Mouse (Mus musculus) C2C12 (cell line): ENCODE data around the gene Cnn1. TPM values are rescaled to one million over a fixed set of nuclear protein-coding genes. Genes with fewer than 3 reads are reported as not detected.
A peak's percentile ranks its signal among the peaks of the same experiment; 100 is the strongest.
"Not testable (repeated sequence)": the region's sequence is repeated elsewhere in the genome, so short reads cannot be mapped to it uniquely, and the experiment has no call there.

Source experiments
- H3K27me3 ChIP-seq: one replicate; pipeline ENCODE4 v1.6.1; 2011; ENCODE audit not compliant: control insufficient read depth, insufficient read depth, insufficient read length
- H3K36me3 ChIP-seq: one replicate; pipeline ENCODE4 v1.6.1; 2011; ENCODE audit not compliant: control insufficient read depth, insufficient read depth
- H3K4me3 ChIP-seq: one replicate; pipeline ENCODE4 v1.5.1; 2011; ENCODE audit warnings: mild to moderate bottlenecking, control low read depth; ENCODE audit not compliant: poor library complexity, insufficient read depth, severe bottlenecking
- H3K79me2 ChIP-seq: one replicate; pipeline ENCODE4 v1.6.1; 2011; ENCODE audit not compliant: control insufficient read depth, insufficient read depth
- H3K79me3 ChIP-seq: one replicate; pipeline ENCODE4 v1.6.1; 2011; ENCODE audit warnings: low read depth, control low read depth
- H3ac ChIP-seq: one replicate; pipeline ENCODE3; 2011; ENCODE audit warnings: low read depth; ENCODE audit not compliant: control insufficient read depth, insufficient read length
- CEBPB ChIP-seq: IDR thresholded peaks from one replicate; pipeline ENCODE4 v1.6.1; 2011; ENCODE audit warnings: low read depth, mild to moderate bottlenecking, control low read depth, moderate library complexity
- CTCF ChIP-seq: IDR thresholded peaks from one replicate; pipeline ENCODE4 v1.5.1; 2011; ENCODE audit not compliant: control insufficient read depth, insufficient read depth, insufficient read length
- FOSL1 ChIP-seq: IDR thresholded peaks from one replicate; pipeline ENCODE4 v1.8.0; 2011; ENCODE audit warnings: mild to moderate bottlenecking, low read length; ENCODE audit not compliant: poor library complexity, insufficient read depth, severe bottlenecking
- MAX ChIP-seq: IDR thresholded peaks from one replicate; pipeline ENCODE4 v1.6.1; 2011; ENCODE audit warnings: mild to moderate bottlenecking, control low read depth
- MYOD1 ChIP-seq: IDR thresholded peaks from one replicate; pipeline ENCODE4 v1.6.1; 2011; ENCODE audit warnings: low read depth; ENCODE audit not compliant: control insufficient read depth, insufficient read length
- MYOG ChIP-seq: IDR thresholded peaks from one replicate; pipeline ENCODE4 v1.6.1; 2011; ENCODE audit not compliant: control insufficient read depth, insufficient read length; ENCODE audit errors: extremely low read depth
- USF1 ChIP-seq: IDR thresholded peaks from one replicate; pipeline ENCODE4 v1.6.1; 2011; ENCODE audit warnings: low read depth, mild to moderate bottlenecking, control low read depth, moderate library complexity
- polyA plus RNA-seq: library from polyadenylated mRNA; unstranded; fragments of >200 nt; fragmentation: generic; extraction: Trizol; gene quantifications from one replicate; pipeline ENCODE4 v1.2.1, GENCODE M21; 2012; ENCODE audit warnings: missing spikeins

Gene Cnn1
- polyA plus RNA-seq, 1 experiment: 52.4 TPM

DNA sequence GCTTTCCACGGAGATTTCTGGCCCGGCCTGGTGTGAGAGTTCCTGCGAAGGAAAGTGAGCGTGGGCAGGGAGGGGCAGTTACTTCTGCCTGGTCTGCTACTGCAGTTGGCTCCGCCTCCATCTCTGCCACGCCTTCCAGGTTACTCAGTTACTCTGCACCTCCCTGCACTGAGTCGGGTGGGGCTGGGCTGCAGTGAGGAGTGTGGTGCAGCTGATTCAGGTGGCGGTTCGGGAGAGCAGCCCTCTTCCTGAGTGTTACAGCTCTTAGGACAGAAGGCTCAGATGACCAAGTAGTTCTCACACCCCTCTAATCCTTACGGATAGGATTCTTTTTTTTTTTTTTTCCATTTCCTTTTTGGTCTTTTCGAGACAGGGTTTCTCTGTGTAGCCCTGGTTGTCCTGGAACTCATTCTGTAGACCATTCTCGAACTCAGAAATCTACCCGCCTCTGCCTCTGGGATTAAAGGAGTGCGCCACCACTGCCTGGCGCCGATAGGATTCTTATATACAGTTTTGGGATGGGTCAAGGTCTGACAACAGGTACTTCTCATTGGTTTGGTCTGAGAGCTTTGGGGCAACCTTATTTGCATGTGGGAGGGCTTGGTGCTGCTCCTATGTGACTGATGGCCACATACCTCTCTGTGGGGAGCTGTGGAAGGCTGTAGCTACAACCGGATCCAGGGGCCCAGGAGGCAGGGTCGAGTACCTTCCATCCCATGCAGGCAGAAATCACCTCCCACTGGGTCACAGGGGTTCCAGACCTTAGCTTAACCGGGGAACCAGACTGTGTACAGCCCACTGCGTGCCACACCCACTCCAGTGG lies 50.6 kb downstream of the Cnn1 start:
- no peak overlapping the region for H3K4me3 ChIP-seq
- H3K79me3 ChIP-seq: no peaks in the 10 kb centered on the region
- no peaks in the 10 kb centered on the region for H3K27me3 ChIP-seq
- H3ac ChIP-seq: no peak overlapping the region
- H3K36me3 ChIP-seq: no peaks in the 10 kb centered on the region
- TF ChIP-seq MYOD1 (no peak), FOSL1 (no peak), CEBPB (no peak), CTCF (no peak), USF1 (no peak), MYOG (no peak), MAX (no peak)
- no peaks in the 10 kb centered on the region for H3K79me2 ChIP-seq

DNA sequence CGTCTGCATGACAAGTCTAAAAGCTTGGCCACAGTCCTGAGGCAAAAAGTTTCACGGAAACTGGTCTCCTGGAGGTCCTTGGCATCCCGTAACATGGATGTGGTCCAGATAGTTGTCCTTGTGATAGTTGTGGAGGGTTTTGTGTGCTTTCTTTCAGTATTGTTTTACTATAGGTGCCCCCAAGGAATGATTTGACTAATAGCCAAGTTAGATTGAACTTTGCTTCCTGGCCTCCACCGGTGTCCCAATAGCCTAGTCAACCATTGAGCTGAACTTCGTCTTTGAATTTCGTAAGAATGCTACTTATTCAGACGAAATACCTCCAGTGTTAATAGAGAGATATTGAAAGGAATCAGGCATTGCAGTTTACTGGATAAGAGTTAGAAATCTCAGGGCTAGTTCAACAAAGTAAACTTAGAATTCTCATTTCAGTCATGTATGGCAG lies 51.3 kb downstream of the Cnn1 start:
- H3K79me3 ChIP-seq, H3K4me3 ChIP-seq, H3K79me2 ChIP-seq, H3K36me3 ChIP-seq, H3K27me3 ChIP-seq, H3ac ChIP-seq: not testable (repeated sequence)

DNA sequence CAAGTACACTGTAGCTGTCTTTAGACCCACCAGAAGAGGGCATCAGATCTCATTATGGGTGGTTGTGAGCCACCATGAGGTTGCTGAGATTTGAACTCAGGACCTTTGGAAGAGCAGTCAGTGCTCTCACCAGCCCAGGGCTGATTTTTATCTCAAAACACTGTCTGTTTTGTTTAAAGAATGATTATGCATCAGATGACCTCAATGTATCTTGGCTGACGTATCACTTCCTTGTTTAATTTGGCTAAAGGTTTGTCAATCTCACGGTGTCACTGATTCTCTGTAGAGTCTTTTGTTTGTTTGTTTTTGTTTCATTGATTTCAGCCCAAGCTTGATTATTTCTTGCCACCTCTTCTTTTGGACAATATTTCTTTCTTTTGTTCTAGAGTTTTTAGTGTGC lies 51.9 kb downstream of the Cnn1 start:
- no peak overlapping the region for H3ac ChIP-seq
- H3K4me3 ChIP-seq: no peak overlapping the region
- H3K79me2 ChIP-seq: no peaks in the 10 kb centered on the region
- no peaks in the 10 kb centered on the region for H3K36me3 ChIP-seq
- TF ChIP-seq FOSL1 (no peak), MYOG (no peak), CTCF (no peak), MYOD1 (no peak), USF1 (no peak), CEBPB (no peak), MAX (no peak)
- no peaks in the 10 kb centered on the region for H3K79me3 ChIP-seq
- H3K27me3 ChIP-seq: no peaks in the 10 kb centered on the region

DNA sequence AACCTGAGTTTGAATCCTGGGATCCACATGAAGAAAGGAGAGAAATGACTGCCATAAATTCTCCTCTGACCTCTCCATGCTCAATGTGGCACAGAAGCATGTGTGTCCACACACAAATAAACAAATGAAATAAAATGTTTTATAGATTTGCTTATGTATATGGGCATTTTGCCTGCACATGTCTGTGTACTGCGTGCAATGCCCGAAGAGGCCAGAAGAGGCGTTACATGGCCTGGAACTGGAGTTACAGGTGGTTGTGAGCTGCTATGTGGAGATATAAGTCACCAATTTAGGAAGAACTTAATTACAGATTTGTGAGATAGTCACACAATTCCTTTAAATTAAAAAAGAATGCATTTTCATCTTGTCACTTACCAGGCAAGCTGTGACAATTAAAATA lies 54.8 kb downstream of the Cnn1 start:
- no peak overlapping the region for H3ac ChIP-seq
- no peaks in the 10 kb centered on the region for H3K36me3 ChIP-seq
- TF ChIP-seq MAX (no peak), CEBPB (no peak), FOSL1 (no peak), MYOD1 (no peak), USF1 (no peak), MYOG (no peak), CTCF (no peak)
- no peaks in the 10 kb centered on the region for H3K79me3 ChIP-seq
- no peaks in the 10 kb centered on the region for H3K79me2 ChIP-seq
- H3K27me3 ChIP-seq: no peaks in the 10 kb centered on the region
- no peak overlapping the region for H3K4me3 ChIP-seq

DNA sequence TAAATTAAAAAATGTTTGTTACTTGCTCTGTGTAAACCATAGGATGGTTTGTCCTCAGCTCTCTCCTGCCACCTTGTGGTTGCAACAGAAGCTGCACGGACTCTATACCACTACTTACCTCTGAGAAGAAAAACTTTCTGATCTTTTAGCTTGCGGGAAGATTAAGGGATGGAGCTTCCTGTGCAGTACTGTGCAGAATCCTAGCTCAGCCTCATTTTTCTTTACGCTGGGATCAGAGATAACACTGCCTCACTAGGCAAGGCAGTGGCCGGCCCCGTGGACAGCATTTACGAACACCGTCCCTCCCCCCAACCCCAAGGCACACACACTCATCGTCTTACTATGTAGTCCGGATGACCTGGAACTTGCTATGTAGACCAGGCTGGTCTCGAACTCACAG lies 56.6 kb downstream of the Cnn1 start:
- TF ChIP-seq CTCF (no peak), FOSL1 (no peak), MYOG (no peak), MYOD1 (no peak), MAX (no peak), USF1 (no peak), CEBPB (no peak)
- Histone ChIP-seq H3K27me3 (no peaks in the 10 kb centered on the region), H3K36me3 (no peaks in the 10 kb centered on the region), H3K79me2 (no peaks in the 10 kb centered on the region), H3ac (no peak overlapping the region), H3K4me3 (no peak overlapping the region), H3K79me3 (no peaks in the 10 kb centered on the region)

DNA sequence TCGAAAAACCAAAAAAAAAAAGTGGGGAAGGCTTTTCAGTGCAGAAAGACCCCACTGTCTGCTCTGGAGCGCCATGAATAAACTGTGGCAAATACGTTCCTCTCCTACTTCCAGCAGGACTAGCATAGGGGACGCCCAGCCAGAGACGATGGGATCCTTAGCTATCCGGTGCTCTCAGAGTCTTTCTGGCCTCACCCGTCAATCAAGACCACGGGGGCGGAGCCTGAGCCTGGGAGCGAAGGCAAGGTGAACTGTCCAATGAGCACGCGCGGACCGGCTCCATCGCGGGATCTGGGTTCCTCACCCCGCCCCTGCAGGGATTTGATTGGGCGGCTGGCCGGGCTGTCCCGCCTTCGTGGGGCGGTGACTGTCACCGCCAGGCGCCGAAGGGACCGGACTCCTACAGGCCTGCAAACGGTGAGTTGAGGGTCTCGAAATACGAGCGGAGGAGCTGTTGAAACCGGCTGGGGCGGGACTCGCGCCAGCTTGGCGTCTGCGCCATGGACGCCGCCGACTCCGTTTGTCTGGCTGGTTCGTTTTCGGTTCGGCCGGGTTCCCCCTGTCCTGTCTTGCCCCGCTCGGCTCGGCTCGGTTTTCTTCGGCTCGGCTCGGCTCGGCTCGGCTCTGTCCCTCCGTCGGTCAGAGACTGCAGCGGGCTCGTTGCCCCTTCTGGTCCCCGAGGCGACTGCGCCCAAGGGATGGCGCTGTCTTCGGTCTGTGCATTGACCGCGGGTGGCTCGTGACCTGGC lies 57.7 kb downstream of the Cnn1 start, which contains the start of gene Pigyl:
Gene Pigyl (plus strand): TSS at position 350 of the 749 bp plus-strand sequence.
- H3K27me3 ChIP-seq: no peaks in the 10 kb centered on the region
- H3ac ChIP-seq: peak within 1 kb of the TSS; percentile 59
- H3K79me3 ChIP-seq: no peaks in the 10 kb centered on the region
- TF ChIP-seq CTCF: no peak
- TF ChIP-seq MAX: no peak
- no peak for TF ChIP-seq MYOD1
- TF ChIP-seq USF1: no peak
- TF ChIP-seq MYOG: no peak
- TF ChIP-seq FOSL1: no peak
- no peak for TF ChIP-seq CEBPB
- H3K4me3 ChIP-seq: peak within 1 kb of the TSS; percentile 51
- no peaks in the 10 kb centered on the region for H3K36me3 ChIP-seq
- no peaks in the 10 kb centered on the region for H3K79me2 ChIP-seq
